Mouse (Mus musculus): ENCODE data around the gene Dixdc1.

Gene Dixdc1

GRCm38 (mm10) chr9:50742744-50743143 is 3.4 kb upstream of the Dixdc1 start:
- no peak for DNase-seq (ENCODE audit: low read depth)

- no peak for DNase-seq (ENCODE audit: low read depth)
Observed at GRCm38 (mm10) chr9:50742261-50742660, 2.9 kb upstream of the Dixdc1 start.

- DNase-seq (ENCODE audit: low read depth) = no peak
Observed at GRCm38 (mm10) chr9:50740867-50741784, 1.8 kb upstream of the Dixdc1 start.

GRCm38 (mm10) chr9:50734989-50735388 is 4.3 kb downstream of the Dixdc1 start:
- DNase-seq (ENCODE audit: low read depth) = peak; percentile 63

GRCm38 (mm10) chr9:50732560-50732959 is 6.8 kb downstream of the Dixdc1 start:
- DNase-seq (ENCODE audit: low read depth) = no peak

GRCm38 (mm10) chr9:50729600-50729999 is 9.7 kb downstream of the Dixdc1 start:
- DNase-seq (ENCODE audit: low read depth) = peak; percentile 55

GRCm38 (mm10) chr9:50727925-50728651 is 11.2 kb downstream of the Dixdc1 start:
- DNase-seq (ENCODE audit: low read depth) = no peak

- no peak for DNase-seq (ENCODE audit: low read depth)
Observed at GRCm38 (mm10) chr9:50727171-50727924, 12.0 kb downstream of the Dixdc1 start.

GRCm38 (mm10) chr9:50725921-50726590 is 13.3 kb downstream of the Dixdc1 start:
- no peak for DNase-seq (ENCODE audit: low read depth)

GRCm38 (mm10) chr9:50724661-50725330 is 14.5 kb downstream of the Dixdc1 start:
- DNase-seq (ENCODE audit: low read depth) = no peak

GRCm38 (mm10) chr9:50724147-50724546 is 15.2 kb downstream of the Dixdc1 start:
- DNase-seq (ENCODE audit: low read depth) = no peak

GRCm38 (mm10) chr9:50723406-50723805 is 15.9 kb downstream of the Dixdc1 start:
- DNase-seq (ENCODE audit: low read depth) = no peak

GRCm38 (mm10) chr9:50722451-50722911 is 16.8 kb downstream of the Dixdc1 start:
- no peak for DNase-seq (ENCODE audit: low read depth)

GRCm38 (mm10) chr9:50721061-50721460 is 18.3 kb downstream of the Dixdc1 start:
- no peak for DNase-seq (ENCODE audit: low read depth)

GRCm38 (mm10) chr9:50718878-50719277 is 20.4 kb downstream of the Dixdc1 start:
- no peak for DNase-seq (ENCODE audit: low read depth)

GRCm38 (mm10) chr9:50714188-50714587 is 25.1 kb downstream of the Dixdc1 start:
- no peak for DNase-seq (ENCODE audit: low read depth)

GRCm38 (mm10) chr9:50711337-50711736 is 28.0 kb downstream of the Dixdc1 start:
- peak; percentile 52 for DNase-seq (ENCODE audit: low read depth)

GRCm38 (mm10) chr9:50709108-50709507 is 30.2 kb downstream of the Dixdc1 start:
- peak; percentile 51 for DNase-seq (ENCODE audit: low read depth)

GRCm38 (mm10) chr9:50704907-50705306 is 34.4 kb downstream of the Dixdc1 start:
- no peak for DNase-seq (ENCODE audit: low read depth)

- peak; percentile 20 for DNase-seq (ENCODE audit: low read depth)
Observed at GRCm38 (mm10) chr9:50700921-50701691, 38.2 kb downstream of the Dixdc1 start.
